Mouse (Mus musculus): ENCODE data around the gene Plin3. TPM values are rescaled to one million over a fixed set of nuclear protein-coding genes. Genes with fewer than 3 reads are reported as not detected.

Plin3 gene
- polyA plus RNA-seq, 1 experiment from 2014 or later = 33.0 TPM

- Histone ChIP-seq H3K9me3 (replicated peaks; ENCODE audit: control insufficient read depth, low read length) (no peaks in the 10 kb centered on the region), H3K36me3 (replicated peaks; ENCODE audit: control insufficient read depth, insufficient read depth, low read depth, low read length) (peaks cover 4% of the 10 kb centered on the region), H3K4me3 (ENCODE audit: low read depth, low read length) (no peak overlapping the region), H3K9ac (replicated peaks; ENCODE audit: low read length) (no peak overlapping the region), H3K4me1 (ENCODE audit: control insufficient read depth, insufficient read depth, low read length) (no peaks in the 10 kb centered on the region; the same call in 1 of the 2 replicates), H3K4me2 (ENCODE audit: low read depth, low read length) (peak overlapping the region; percentile 70; the same call in 1 of the 2 replicates), H3K27me3 (ENCODE audit: control insufficient read depth, insufficient read depth, low read length) (no peaks in the 10 kb centered on the region), H3K27ac (replicated peaks; ENCODE audit: low read depth, low read length) (peak overlapping the region; percentile 43; the same call in 1 of the 2 replicates)
- ATAC-seq (replicated peaks; ENCODE audit: insufficient number of reproducible peaks, low FRiP score, low TSS enrichment, low read depth) = no peak
- WGBS = 45% methylated on average over 2 of the region's 2 CpGs
- DNase-seq (ENCODE audit: low spot score) = no peak
Measured at GRCm38 (mm10) chr17:56277567-56277893, 15.1 kb downstream of the Plin3 start.

- H3K9me3 ChIP-seq (replicated peaks; ENCODE audit: control insufficient read depth, low read length) = no peaks in the 10 kb centered on the region
- WGBS = 6% methylated on average over 21 of the region's 21 CpGs
- DNase-seq (ENCODE audit: low spot score) = peak; percentile 96
Measured at GRCm38 (mm10) chr17:56276643-56277566, 15.8 kb downstream of the Plin3 start, which contains the start of gene Ticam1. TSS of gene Ticam1 (minus strand) at chr17:56276786.

GRCm38 (mm10) chr17:56275842-56276480 is 16.7 kb downstream of the Plin3 start:
- 29% methylated on average over 5 of the region's 5 CpGs for WGBS
- no peak for DNase-seq (ENCODE audit: low spot score)
- Histone ChIP-seq H3K9me3 (replicated peaks; ENCODE audit: control insufficient read depth, low read length) (no peaks in the 10 kb centered on the region), H3K27me3 (ENCODE audit: control insufficient read depth, insufficient read depth, low read length) (no peaks in the 10 kb centered on the region), H3K4me2 (ENCODE audit: low read depth, low read length) (peak overlapping the region; percentile 70), H3K36me3 (replicated peaks; ENCODE audit: control insufficient read depth, insufficient read depth, low read depth, low read length) (no peaks in the 10 kb centered on the region; the same call in none of the 2 replicates), H3K4me1 (ENCODE audit: control insufficient read depth, insufficient read depth, low read length) (no peaks in the 10 kb centered on the region; the same call in 1 of the 2 replicates), H3K27ac (replicated peaks; ENCODE audit: low read depth, low read length) (no peak overlapping the region; the same call in 1 of the 2 replicates), H3K9ac (replicated peaks; ENCODE audit: low read length) (peak overlapping the region; percentile 64), H3K4me3 (ENCODE audit: low read depth, low read length) (peak overlapping the region; percentile 42)
- no peak for ATAC-seq (replicated peaks; ENCODE audit: insufficient number of reproducible peaks, low FRiP score, low TSS enrichment, low read depth)

More at GRCm38 (mm10) chr17:56276643-56277566, 15.8 kb downstream of the Plin3 start, which contains the start of gene Ticam1:
- peak; percentile 88 for ATAC-seq (replicated peaks; ENCODE audit: insufficient number of reproducible peaks, low FRiP score, low TSS enrichment, low read depth)
- Histone ChIP-seq H3K4me2 (ENCODE audit: low read depth, low read length) (peak within 1 kb of the TSS; percentile 70), H3K9ac (replicated peaks; ENCODE audit: low read length) (peak within 1 kb of the TSS; percentile 64), H3K27ac (replicated peaks; ENCODE audit: low read depth, low read length) (peak within 1 kb of the TSS; percentile 43), H3K4me1 (ENCODE audit: control insufficient read depth, insufficient read depth, low read length) (no peaks in the 10 kb centered on the region; the same call in 1 of the 2 replicates), H3K27me3 (ENCODE audit: control insufficient read depth, insufficient read depth, low read length) (no peaks in the 10 kb centered on the region), H3K4me3 (ENCODE audit: low read depth, low read length) (peak within 1 kb of the TSS; percentile 42), H3K36me3 (replicated peaks; ENCODE audit: control insufficient read depth, insufficient read depth, low read depth, low read length) (peaks cover 4% of the 10 kb centered on the region)

GRCm38 (mm10) chr17:56273986-56274385 is 18.7 kb downstream of the Plin3 start:
- H3K9me3 ChIP-seq (replicated peaks; ENCODE audit: control insufficient read depth, low read length) = no peaks in the 10 kb centered on the region

GRCm38 (mm10) chr17:56273482-56273881 is 19.2 kb downstream of the Plin3 start:
- Histone ChIP-seq H3K9me3 (replicated peaks; ENCODE audit: control insufficient read depth, low read length) (no peaks in the 10 kb centered on the region), H3K36me3 (replicated peaks; ENCODE audit: control insufficient read depth, insufficient read depth, low read depth, low read length) (no peaks in the 10 kb centered on the region; the same call in 1 of the 2 replicates), H3K4me3 (ENCODE audit: low read depth, low read length) (no peak overlapping the region), H3K4me2 (ENCODE audit: low read depth, low read length) (no peak overlapping the region), H3K4me1 (ENCODE audit: control insufficient read depth, insufficient read depth, low read length) (no peaks in the 10 kb centered on the region; the same call in 1 of the 2 replicates), H3K9ac (replicated peaks; ENCODE audit: low read length) (no peak overlapping the region), H3K27ac (replicated peaks; ENCODE audit: low read depth, low read length) (no peak overlapping the region), H3K27me3 (ENCODE audit: control insufficient read depth, insufficient read depth, low read length) (no peaks in the 10 kb centered on the region)
- DNase-seq (ENCODE audit: low spot score) (no peak), ATAC-seq (replicated peaks; ENCODE audit: insufficient number of reproducible peaks, low FRiP score, low TSS enrichment, low read depth) (no peak)
- WGBS = 73% methylated on average over 7 of the region's 7 CpGs

More at GRCm38 (mm10) chr17:56273986-56274385, 18.7 kb downstream of the Plin3 start:
- no peak overlapping the region for H3K9ac ChIP-seq (replicated peaks; ENCODE audit: low read length)
- ATAC-seq (replicated peaks; ENCODE audit: insufficient number of reproducible peaks, low FRiP score, low TSS enrichment, low read depth) (no peak), DNase-seq (ENCODE audit: low spot score) (no peak)
- no peaks in the 10 kb centered on the region for H3K27me3 ChIP-seq (ENCODE audit: control insufficient read depth, insufficient read depth, low read length)
- H3K4me2 ChIP-seq (ENCODE audit: low read depth, low read length) = no peak overlapping the region
- no peak overlapping the region for H3K4me3 ChIP-seq (ENCODE audit: low read depth, low read length)
- no peaks in the 10 kb centered on the region; the same call in 1 of the 2 replicates for H3K4me1 ChIP-seq (ENCODE audit: control insufficient read depth, insufficient read depth, low read length)
- no peaks in the 10 kb centered on the region; the same call in 1 of the 2 replicates for H3K36me3 ChIP-seq (replicated peaks; ENCODE audit: control insufficient read depth, insufficient read depth, low read depth, low read length)
- no peak overlapping the region for H3K27ac ChIP-seq (replicated peaks; ENCODE audit: low read depth, low read length)
- WGBS = 84% methylated on average over 5 of the region's 5 CpGs

GRCm38 (mm10) chr17:56272644-56273043 is 20.0 kb downstream of the Plin3 start:
- Histone ChIP-seq H3K4me1 (ENCODE audit: control insufficient read depth, insufficient read depth, low read length) (no peaks in the 10 kb centered on the region; the same call in 1 of the 2 replicates), H3K4me3 (ENCODE audit: low read depth, low read length) (no peak overlapping the region), H3K9ac (replicated peaks; ENCODE audit: low read length) (no peak overlapping the region), H3K36me3 (replicated peaks; ENCODE audit: control insufficient read depth, insufficient read depth, low read depth, low read length) (no peaks in the 10 kb centered on the region; the same call in 1 of the 2 replicates), H3K27ac (replicated peaks; ENCODE audit: low read depth, low read length) (no peak overlapping the region), H3K9me3 (replicated peaks; ENCODE audit: control insufficient read depth, low read length) (no peaks in the 10 kb centered on the region), H3K4me2 (ENCODE audit: low read depth, low read length) (no peak overlapping the region), H3K27me3 (ENCODE audit: control insufficient read depth, insufficient read depth, low read length) (no peaks in the 10 kb centered on the region)
- DNase-seq (ENCODE audit: low spot score) = no peak
- no peak for ATAC-seq (replicated peaks; ENCODE audit: insufficient number of reproducible peaks, low FRiP score, low TSS enrichment, low read depth)
- 87% methylated on average over 3 of the region's 3 CpGs for WGBS

GRCm38 (mm10) chr17:56271609-56272253 is 20.9 kb downstream of the Plin3 start:
- ATAC-seq (replicated peaks; ENCODE audit: insufficient number of reproducible peaks, low FRiP score, low TSS enrichment, low read depth) (no peak), DNase-seq (ENCODE audit: low spot score) (no peak)
- no peak overlapping the region for H3K4me3 ChIP-seq (ENCODE audit: low read depth, low read length)
- WGBS = 80% methylated on average over 12 of the region's 12 CpGs
- H3K27ac ChIP-seq (replicated peaks; ENCODE audit: low read depth, low read length) = no peak overlapping the region
- no peak overlapping the region for H3K9ac ChIP-seq (replicated peaks; ENCODE audit: low read length)
- H3K36me3 ChIP-seq (replicated peaks; ENCODE audit: control insufficient read depth, insufficient read depth, low read depth, low read length) = no peaks in the 10 kb centered on the region; the same call in 1 of the 2 replicates
- no peak overlapping the region for H3K4me2 ChIP-seq (ENCODE audit: low read depth, low read length)
- no peaks in the 10 kb centered on the region; the same call in 1 of the 2 replicates for H3K4me1 ChIP-seq (ENCODE audit: control insufficient read depth, insufficient read depth, low read length)
- H3K9me3 ChIP-seq (replicated peaks; ENCODE audit: control insufficient read depth, low read length) = no peaks in the 10 kb centered on the region
- no peaks in the 10 kb centered on the region for H3K27me3 ChIP-seq (ENCODE audit: control insufficient read depth, insufficient read depth, low read length)
